Mouse (Mus musculus) heart, embryonic 12.5 days (tissue): Measurements from ENCODE around the gene Pign. TPM values are rescaled to one million over a fixed set of nuclear protein-coding genes. Genes with fewer than 3 reads are reported as not detected.

ENCODE experiments used
- ATAC-seq: fragments of 200-750 bp; cut with Nextera tagmentation; 2 replicates; pipeline ENCODE4 v1.8.0; 2017; ENCODE audit warnings: moderate TSS enrichment, moderate library complexity; ENCODE audit not compliant: insufficient number of reproducible peaks, low FRiP score
- H3K27ac ChIP-seq: fragments of 300-500 bp; sonication (generic); 2 replicates; pipeline ENCODE4 v1.5.1; 2016; ENCODE audit warnings: mild to moderate bottlenecking, moderate library complexity; ENCODE audit not compliant: poor library complexity, severe bottlenecking
- H3K27me3 ChIP-seq: fragments of 300-500 bp; sonication (generic); replicated peaks from 2 replicates; pipeline ENCODE4 v1.6.1; 2016; ENCODE audit warnings: mild to moderate bottlenecking, moderate library complexity
- H3K36me3 ChIP-seq: fragments of 300-500 bp; sonication (generic); 2 replicates; pipeline ENCODE4 v1.6.1; 2016; ENCODE audit warnings: mild to moderate bottlenecking, moderate library complexity
- H3K4me1 ChIP-seq: fragments of 300-500 bp; sonication (generic); replicated peaks from 2 replicates; pipeline ENCODE4 v1.6.1; 2016; ENCODE audit warnings: mild to moderate bottlenecking
- H3K4me2 ChIP-seq: fragments of 300-500 bp; sonication (generic); 2 replicates; pipeline ENCODE4 v1.6.1; 2016; ENCODE audit warnings: mild to moderate bottlenecking, moderate library complexity
- H3K4me3 ChIP-seq: fragments of 300-500 bp; sonication (generic); 2 replicates; pipeline ENCODE4 v1.5.1; 2016; ENCODE audit warnings: mild to moderate bottlenecking
- H3K9ac ChIP-seq: fragments of 300-500 bp; sonication (generic); 2 replicates; pipeline ENCODE4 v1.6.1; 2016; ENCODE audit warnings: mild to moderate bottlenecking, moderate library complexity
- H3K9me3 ChIP-seq: fragments of 300-500 bp; sonication (generic); replicated peaks from 2 replicates; pipeline ENCODE4 v1.6.1; 2016; ENCODE audit warnings: mild to moderate bottlenecking, moderate library complexity
- WGBS: fragments of 180-500 bp; shearing (Covaris S2); methylation state at CpG from one replicate; pipeline ENCODE4 v1.1.7; 2016; 5-methylcytosine and 5-hydroxymethylcytosine counted together
- microRNA-seq: library from miRNA; unstranded; fragments of <30 nt; microRNA quantifications from one replicate; pipeline ENCODE4, GENCODE M21; 2017
- polyA plus RNA-seq: library from polyadenylated mRNA; unstranded; fragments of >200 nt; fragmentation: Nextera tagmentation; extraction: Ambion mirVana; gene quantifications from 2 replicates; pipeline ENCODE4 v1.2.1, GENCODE M21; 2016

Gene Pign
- polyA plus RNA-seq, 1 experiment from 2014 or later = 17.4 TPM

GRCm38 (mm10) chr1:105489456-105489855, 174.0 kb downstream of the Pign start:
- Histone ChIP-seq H3K9me3 (no peaks in the 10 kb centered on the region), H3K4me1 (no peaks in the 10 kb centered on the region), H3K36me3 (no peaks in the 10 kb centered on the region), H3K4me2 (no peak overlapping the region), H3K9ac (no peak overlapping the region), H3K27ac (no peak overlapping the region), H3K4me3 (no peak overlapping the region), H3K27me3 (no peaks in the 10 kb centered on the region)
- WGBS = 80% methylated on average over 3 of the region's 3 CpGs
- ATAC-seq = no peak

GRCm38 (mm10) chr1:105487037-105487436, 176.4 kb downstream of the Pign start:
- H3K9ac ChIP-seq = no peak overlapping the region
- no peaks in the 10 kb centered on the region for H3K27me3 ChIP-seq
- H3K9me3 ChIP-seq = no peaks in the 10 kb centered on the region
- no peak overlapping the region for H3K27ac ChIP-seq
- H3K4me2 ChIP-seq = no peak overlapping the region
- H3K4me3 ChIP-seq = no peak overlapping the region
- no peaks in the 10 kb centered on the region for H3K4me1 ChIP-seq
- no peaks in the 10 kb centered on the region for H3K36me3 ChIP-seq
- WGBS = 60% methylated on average over 4 of the region's 4 CpGs
- ATAC-seq = no peak

Small RNA genes within 50 kb of the gene (microRNA-seq; reads per million reads assigned to microRNA genes)
- gene Gm22426 = not detected

Other genes with a start within 250 kb of the Pign start
- gene Relch, start 184 bp upstream of the Pign start, polyA plus RNA-seq = 23.4 and 25.2 TPM in 2 replicates
- 0.06 and 0.24 TPM in 2 replicates for gene Tnfrsf11a, start 117.0 kb upstream of the Pign start, polyA plus RNA-seq